Mouse (Mus musculus) E14TG2a.4 (cell line): ENCODE measurements around the gene Syn3.

Source experiments
- CTCF ChIP-seq: conservative IDR thresholded peaks from 2 replicates; pipeline ENCODE4 v1.5.1; 2014; ENCODE audit warnings: low read length
- NANOG ChIP-seq: IDR thresholded peaks from 2 replicates; pipeline ENCODE4 v1.6.1; 2014; ENCODE audit warnings: borderline replicate concordance, low read length, mixed read lengths
- POU5F1 ChIP-seq: IDR thresholded peaks from 2 replicates; pipeline ENCODE4 v1.6.1; 2014; ENCODE audit warnings: low read length, borderline replicate concordance

DNA sequence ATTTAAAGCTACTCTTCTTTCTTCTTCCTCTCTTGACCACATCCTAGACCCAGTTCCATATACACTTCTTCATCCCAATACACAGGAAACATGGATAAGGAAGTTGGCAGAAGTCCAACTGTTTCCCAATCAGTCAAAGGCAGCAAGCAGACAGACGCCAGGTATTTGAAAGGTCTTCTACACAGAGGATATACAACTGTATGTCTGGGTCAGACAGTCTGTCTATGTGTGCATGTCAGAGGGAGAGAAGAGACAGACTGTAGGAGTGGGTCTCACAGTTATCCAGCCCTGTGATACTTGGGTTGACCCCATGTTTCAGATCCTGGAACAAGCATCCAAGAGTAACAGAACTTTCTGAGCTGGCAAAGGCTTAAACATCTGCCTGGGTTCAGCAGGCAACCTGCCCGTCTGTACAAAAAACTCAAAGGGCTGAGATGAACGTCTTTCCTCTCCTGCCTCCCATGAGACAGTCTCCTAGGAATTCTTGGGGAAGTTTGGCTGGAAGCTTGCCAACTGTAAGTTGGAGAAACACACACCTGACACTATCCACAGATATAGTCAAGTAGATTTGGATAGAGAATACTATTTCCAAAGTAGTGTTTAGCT lies 152.4 kb downstream of the Syn3 start:
- TF ChIP-seq CTCF (no peak), NANOG (no peak), POU5F1 (no peak)
